Mouse (Mus musculus) heart, adult 2 months (tissue): Measurements from ENCODE around the gene B230217C12Rik. TPM values are rescaled to one million over a fixed set of nuclear protein-coding genes. Genes with fewer than 3 reads are reported as not detected.

ENCODE experiments used
- DNase-seq, 2 experiments: peaks; one replicate each; pipeline ENCODE4 v3.0.0; 2021
- H3K27ac ChIP-seq: fragments of 200-600 bp; 2 replicates; pipeline ENCODE4 v1.8.1; 2022
- H3K27me3 ChIP-seq: fragments of 200-500 bp; 2 replicates; pipeline ENCODE4 v1.6.1; 2012; ENCODE audit warnings: mild to moderate bottlenecking, low read length, inconsistent platforms, mixed read lengths; ENCODE audit not compliant: control insufficient read depth, insufficient read depth
- H3K36me3 ChIP-seq: fragments of 200-500 bp; 2 replicates; pipeline ENCODE4 v1.6.1; 2012; ENCODE audit warnings: low read length, inconsistent platforms; ENCODE audit not compliant: control insufficient read depth, insufficient read depth
- H3K4me1 ChIP-seq: fragments of 200-500 bp; 2 replicates; pipeline ENCODE4 v1.6.1; 2011; ENCODE audit warnings: low read length; ENCODE audit not compliant: control insufficient read depth, insufficient read depth
- H3K4me3 ChIP-seq: fragments of 200-600 bp; 2 replicates; pipeline ENCODE4 v1.8.1; 2022
- H3K79me2 ChIP-seq: fragments of 200-500 bp; replicated peaks from 2 replicates; pipeline ENCODE4 v1.6.1; 2012; ENCODE audit warnings: mild to moderate bottlenecking, inconsistent platforms, low read length, moderate library complexity, mixed read lengths; ENCODE audit not compliant: control insufficient read depth, insufficient read depth
- H3K9ac ChIP-seq: fragments of 200-500 bp; 2 replicates; pipeline ENCODE4 v1.6.1; 2012; ENCODE audit warnings: low read depth, mild to moderate bottlenecking, control low read depth, inconsistent platforms, low read length, mixed read lengths
- CTCF ChIP-seq: fragments of 200-600 bp; IDR thresholded peaks from 2 replicates; pipeline ENCODE4 v1.8.1; 2022; ENCODE audit warnings: antibody characterized with exemption, mild to moderate bottlenecking, moderate library complexity
- EP300 ChIP-seq: fragments of 200-500 bp; IDR thresholded peaks from 2 replicates; pipeline ENCODE4 v1.6.1; 2011; ENCODE audit warnings: low read depth, low read length, control low read depth; ENCODE audit not compliant: insufficient read depth
- POLR2A ChIP-seq: fragments of 200-500 bp; IDR thresholded peaks from 2 replicates; pipeline ENCODE4 v1.6.1; 2011; ENCODE audit warnings: mild to moderate bottlenecking, low read depth, low read length, control low read depth; ENCODE audit not compliant: insufficient read depth
- WGBS: fragments of 180-500 bp; shearing (Covaris S2); methylation state at CpG from one replicate; pipeline ENCODE4 v1.1.7; 2018; 5-methylcytosine and 5-hydroxymethylcytosine counted together
- intact Hi-C: fragments of 180-260 bp; cut with DNase I; formaldehyde crosslinking; loops from one replicate; pipeline ENCODE4 v1.15.1; 2025
- polyA plus RNA-seq: library from polyadenylated mRNA; depleted of rRNA; stranded (reverse); fragments of >200 nt; gene quantifications from 2 replicates; pipeline ENCODE4 v1.2.3, GENCODE M21; 2012
- total RNA-seq, 2 experiments: library from RNA; stranded (reverse); gene quantifications; 2 replicates each; pipeline ENCODE4 v1.2.3; 2021

The B230217C12Rik gene
- total and polyA plus RNA-seq, 3 experiments, result 0.64 to 2.3 (median 1.6) TPM

GRCm38 (mm10) chr11:97810970-97811369 is 29.6 kb upstream of the B230217C12Rik start:
- Histone ChIP-seq H3K79me2 (peaks cover 2% of the 10 kb centered on the region), H3K4me1 (peaks cover 57% of the 10 kb centered on the region), H3K9ac (no peak overlapping the region), H3K4me3 (no peak overlapping the region), H3K27ac (peak overlapping the region; percentile 36), H3K27me3 (no peaks in the 10 kb centered on the region), H3K36me3 (peaks cover 30% of the 10 kb centered on the region)
- TF ChIP-seq CTCF, result no peak
- no peak for TF ChIP-seq POLR2A
- no peak for TF ChIP-seq EP300
- intact Hi-C loops, result no loop called here
- no peak for DNase-seq
- 61% methylated on average over 3 of the region's 3 CpGs for WGBS

- Histone ChIP-seq H3K79me2 (peaks cover 2% of the 10 kb centered on the region), H3K36me3 (peaks cover 35% of the 10 kb centered on the region), H3K4me1 (peaks cover 55% of the 10 kb centered on the region), H3K4me3 (no peak overlapping the region), H3K27me3 (no peaks in the 10 kb centered on the region), H3K27ac (no peak overlapping the region), H3K9ac (no peak overlapping the region)
- TF ChIP-seq EP300, result no peak
- no peak for TF ChIP-seq CTCF
- no peak for TF ChIP-seq POLR2A
- DNase-seq, result no peak
- 46% methylated on average over 13 of the region's 13 CpGs for WGBS
- intact Hi-C loops, result no loop called here
Measured at GRCm38 (mm10) chr11:97811569-97812362, 28.8 kb upstream of the B230217C12Rik start.

GRCm38 (mm10) chr11:97812491-97812921 is 28.1 kb upstream of the B230217C12Rik start:
- Histone ChIP-seq H3K4me3 (no peak overlapping the region), H3K9ac (no peak overlapping the region), H3K27me3 (no peaks in the 10 kb centered on the region), H3K27ac (no peak overlapping the region), H3K36me3 (peaks cover 34% of the 10 kb centered on the region), H3K4me1 (peaks cover 55% of the 10 kb centered on the region), H3K79me2 (peaks cover 2% of the 10 kb centered on the region)
- WGBS, result 74% methylated on average over 3 of the region's 3 CpGs
- intact Hi-C loops, result no loop called here
- DNase-seq, result no peak
- TF ChIP-seq POLR2A (no peak), CTCF (no peak), EP300 (no peak)

DNA sequence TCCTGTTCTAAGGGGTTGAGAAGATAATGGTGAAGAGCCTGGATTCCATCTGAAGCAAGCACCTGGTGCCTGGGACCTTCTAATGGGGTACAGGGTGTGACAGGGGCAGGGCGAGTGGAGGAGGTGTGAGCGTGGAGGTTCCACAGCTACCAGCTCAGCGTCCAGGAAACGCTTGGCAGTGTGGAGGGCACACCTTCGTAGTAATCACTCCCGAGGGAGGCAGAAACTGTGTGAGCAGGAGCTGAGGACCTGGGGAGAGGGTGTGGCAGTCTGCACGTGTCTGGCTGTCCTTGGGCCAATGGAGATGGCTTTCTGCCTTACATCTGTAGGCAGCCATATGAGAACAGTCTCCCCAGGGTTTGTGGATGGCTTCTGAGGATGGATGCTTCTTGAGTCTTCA is 27.5 kb upstream of the B230217C12Rik start:
- peaks cover 2% of the 10 kb centered on the region for H3K79me2 ChIP-seq
- H3K36me3 ChIP-seq, result peaks cover 34% of the 10 kb centered on the region
- peaks cover 54% of the 10 kb centered on the region for H3K4me1 ChIP-seq
- H3K27me3 ChIP-seq, result no peaks in the 10 kb centered on the region
- H3K4me3 ChIP-seq, result no peak overlapping the region
- H3K9ac ChIP-seq, result 0 out of 2 replicates have a peak overlapping the region, but pooled peaks have one; percentile 8
- no peak for DNase-seq
- no peak overlapping the region for H3K27ac ChIP-seq
- TF ChIP-seq EP300 (no peak), POLR2A (no peak), CTCF (no peak)
- 36% methylated on average over 7 of the region's 7 CpGs for WGBS
- intact Hi-C loops, result no loop called here

- Histone ChIP-seq H3K27me3 (no peaks in the 10 kb centered on the region), H3K27ac (no peak overlapping the region), H3K4me3 (no peak overlapping the region), H3K4me1 (peaks cover 52% of the 10 kb centered on the region), H3K36me3 (peaks cover 28% of the 10 kb centered on the region), H3K9ac (no peak overlapping the region), H3K79me2 (peaks cover 2% of the 10 kb centered on the region)
- 62% methylated on average over 17 of the region's 17 CpGs for WGBS
- intact Hi-C loops, result no loop called here
- peak in 1 of 2 experiments; percentile 27 for DNase-seq
- TF ChIP-seq EP300 (no peak), CTCF (no peak), POLR2A (no peak)
Measured at GRCm38 (mm10) chr11:97813746-97814515, 26.6 kb upstream of the B230217C12Rik start.
